Mouse (Mus musculus): ENCODE data around the gene Vmn2r84.
"Not testable (repeated sequence)": the region's sequence is repeated elsewhere in the genome, so short reads cannot be mapped to it uniquely, and the experiment has no call there.

Vmn2r84 gene

DNA sequence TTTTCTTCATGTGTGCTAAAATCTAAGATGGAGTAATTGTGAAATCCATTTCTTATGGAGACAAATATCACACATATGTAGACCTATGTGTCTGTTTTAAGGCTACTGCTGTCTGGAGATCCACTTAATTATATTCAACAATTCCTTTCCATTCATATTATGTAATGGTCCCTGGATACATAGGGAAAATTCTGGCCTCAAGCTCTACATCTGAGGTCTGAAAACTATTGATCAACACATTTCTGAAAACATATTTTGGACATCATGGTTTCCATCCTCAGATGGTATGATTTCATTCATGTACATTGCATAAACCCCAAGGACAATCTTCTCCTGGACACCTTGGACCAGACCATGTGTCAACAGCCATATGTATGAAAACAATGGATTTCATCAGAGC lies at the start of gene Vmn2r84:
Gene Vmn2r84, minus strand, starts transcription at position 101 of the 400 bp plus-strand sequence.
- no peak for DNase-seq (ENCODE audit: low spot score)

GRCm38 (mm10) chr10:130434185-130434898 lies 40.2 kb upstream of the Vmn2r84 start:
- DNase-seq (ENCODE audit: low spot score), result not testable (repeated sequence)

GRCm38 (mm10) chr10:130429603-130430002 lies 35.5 kb upstream of the Vmn2r84 start, which contains the start of gene Vmn2r85:
Gene Vmn2r85, minus strand, starts transcription at chr10:130429703.
- not testable (repeated sequence) for DNase-seq (ENCODE audit: low spot score)

DNA sequence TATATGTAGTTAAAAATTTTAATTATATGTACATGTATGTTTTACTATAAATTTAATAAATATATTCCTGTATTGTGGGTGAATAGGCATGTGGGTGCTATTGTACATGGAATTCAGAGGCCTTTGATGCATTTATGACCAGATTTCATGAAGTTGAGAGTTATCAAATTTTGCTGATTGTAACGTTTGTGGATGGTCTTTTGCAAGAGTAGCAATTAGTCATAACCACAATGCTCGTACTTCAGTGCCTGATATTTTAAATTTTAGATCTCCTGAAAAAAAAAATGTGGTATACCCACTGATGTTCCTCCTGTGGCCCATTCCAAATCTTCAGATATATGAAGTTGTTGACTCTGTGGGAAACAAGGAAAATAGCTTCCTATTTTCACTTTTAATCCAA lies 28.2 kb upstream of the Vmn2r84 start:
- DNase-seq (ENCODE audit: low spot score), result not testable (repeated sequence)

DNA sequence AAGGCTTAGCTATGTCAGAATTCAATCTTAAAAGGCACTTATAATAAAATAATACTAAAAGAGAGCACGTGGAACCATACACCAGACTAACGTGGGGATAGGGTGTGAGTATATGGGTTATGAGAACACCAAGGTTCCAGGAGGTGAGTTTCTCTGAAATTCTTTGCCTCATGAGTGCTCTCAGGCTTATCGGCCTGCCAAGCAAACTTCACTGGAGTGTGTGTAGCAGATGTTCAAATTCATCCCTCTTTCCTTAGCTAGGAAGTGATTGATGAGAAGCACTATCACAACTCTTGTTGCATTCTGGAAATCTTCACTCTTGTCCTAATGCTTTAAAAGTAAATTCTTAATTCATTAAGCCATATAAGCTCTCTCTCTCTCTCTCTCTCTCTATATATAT lies 26.3 kb upstream of the Vmn2r84 start:
- DNase-seq (ENCODE audit: low spot score), result no peak

DNA sequence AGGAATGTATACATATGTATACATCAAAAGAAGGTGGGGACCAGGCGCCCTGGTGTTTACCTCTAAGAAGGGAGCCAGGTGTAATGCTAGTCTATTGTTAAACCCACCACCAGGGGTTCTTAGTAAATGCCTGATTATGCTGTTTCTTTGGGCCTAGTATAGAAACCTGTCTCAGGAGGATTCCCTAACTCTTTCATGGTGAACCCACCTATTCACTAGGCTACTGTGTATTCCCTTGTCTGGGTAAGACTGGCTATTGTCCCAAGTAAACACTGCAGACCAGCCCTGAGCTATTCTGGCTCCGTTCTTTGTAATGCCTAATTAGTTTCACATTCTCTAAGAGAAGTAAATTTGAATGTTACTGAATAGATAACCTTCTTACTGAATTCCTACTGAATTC lies 25.8 kb upstream of the Vmn2r84 start:
- DNase-seq (ENCODE audit: low spot score), result not testable (repeated sequence)

- not testable (repeated sequence) for DNase-seq (ENCODE audit: low spot score)
Observed at GRCm38 (mm10) chr10:130416352-130416751, 22.2 kb upstream of the Vmn2r84 start.

GRCm38 (mm10) chr10:130412167-130412698 lies 18.1 kb upstream of the Vmn2r84 start:
- not testable (repeated sequence) for DNase-seq (ENCODE audit: low spot score)

DNA sequence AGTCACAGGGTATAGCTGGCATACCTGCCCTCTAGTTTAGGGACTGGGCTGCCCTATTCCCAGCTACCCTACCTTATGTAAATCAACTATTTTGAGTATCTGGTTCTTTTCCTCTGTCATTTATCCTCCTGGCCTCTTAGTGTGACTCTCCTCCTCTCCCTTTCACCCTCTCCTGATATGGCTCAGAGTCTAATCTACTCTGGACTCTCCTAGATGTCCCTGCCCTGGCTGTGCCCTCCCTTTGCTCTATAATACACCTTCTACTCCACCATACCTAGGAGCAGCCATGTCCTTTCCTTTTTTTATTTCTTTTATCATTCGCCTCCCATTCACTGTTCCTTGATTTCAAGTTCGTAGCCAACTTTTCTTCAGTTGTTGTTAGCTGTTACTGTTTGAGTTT lies 19.0 kb downstream of the Vmn2r84 start:
- DNase-seq (ENCODE audit: low spot score), result no peak

DNA sequence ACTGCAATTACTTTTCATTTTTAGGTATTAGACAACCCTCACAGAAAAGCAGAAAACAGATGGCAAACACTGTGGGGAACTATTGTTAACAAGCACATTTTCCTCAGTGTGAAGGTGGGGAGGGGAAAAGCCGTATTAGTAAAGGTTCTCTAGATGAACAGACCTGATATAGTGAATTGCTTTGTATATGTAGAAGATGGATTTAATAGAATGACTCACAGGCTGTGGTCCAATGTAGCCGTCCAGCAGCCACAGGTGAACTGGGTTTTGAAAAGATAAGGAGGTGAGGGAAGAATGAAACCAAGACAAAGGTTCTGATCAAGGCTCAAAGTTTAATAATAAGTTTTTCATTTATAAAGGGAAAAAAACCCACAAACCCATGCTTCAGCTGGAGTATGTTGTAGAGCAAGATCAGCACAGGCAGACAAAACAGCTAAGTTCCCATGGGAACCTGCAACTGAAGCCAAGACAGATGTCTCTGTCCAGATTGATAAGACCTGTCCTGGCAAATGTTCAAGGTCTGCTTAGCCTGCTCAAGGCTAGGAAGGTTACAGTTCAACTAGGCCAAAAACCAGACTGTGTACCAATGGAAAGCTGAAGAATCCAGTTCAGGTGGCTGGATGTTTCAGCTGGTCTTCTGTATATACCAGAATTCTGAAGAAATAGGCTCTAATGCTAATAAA lies 21.5 kb downstream of the Vmn2r84 start:
- no peak for DNase-seq (ENCODE audit: low spot score)

DNA sequence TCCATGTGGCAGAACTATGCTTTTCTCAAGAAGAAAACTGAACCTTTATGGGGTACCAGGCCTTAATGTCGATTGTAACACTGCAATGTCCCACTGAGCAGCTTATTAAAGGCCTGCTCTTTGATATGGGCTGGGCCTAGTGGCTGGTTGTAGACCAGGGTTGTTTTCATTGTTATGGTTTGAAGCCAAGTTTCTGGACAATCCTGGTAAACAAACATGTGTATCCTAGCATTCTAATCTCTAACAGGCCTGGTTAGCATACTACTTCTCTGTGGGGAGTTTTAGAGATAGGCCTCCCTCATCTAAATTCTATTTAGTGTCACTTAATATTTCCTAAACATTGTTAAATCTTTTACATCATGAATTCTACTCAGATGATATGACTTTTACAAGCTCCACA lies 22.5 kb downstream of the Vmn2r84 start:
- no peak for DNase-seq (ENCODE audit: low spot score)

- DNase-seq (ENCODE audit: low spot score), result no peak
Observed at GRCm38 (mm10) chr10:130370005-130370682, 24.0 kb downstream of the Vmn2r84 start.

- DNase-seq (ENCODE audit: low spot score), result no peak
Observed at GRCm38 (mm10) chr10:130368384-130368783, 25.7 kb downstream of the Vmn2r84 start.

- DNase-seq (ENCODE audit: low spot score), result no peak
Observed at GRCm38 (mm10) chr10:130364766-130365165, 29.4 kb downstream of the Vmn2r84 start.

- DNase-seq (ENCODE audit: low spot score), result no peak
Observed at GRCm38 (mm10) chr10:130363438-130364164, 30.5 kb downstream of the Vmn2r84 start.

GRCm38 (mm10) chr10:130344056-130344455 lies 50.1 kb downstream of the Vmn2r84 start:
- DNase-seq (ENCODE audit: low spot score), result no peak

DNA sequence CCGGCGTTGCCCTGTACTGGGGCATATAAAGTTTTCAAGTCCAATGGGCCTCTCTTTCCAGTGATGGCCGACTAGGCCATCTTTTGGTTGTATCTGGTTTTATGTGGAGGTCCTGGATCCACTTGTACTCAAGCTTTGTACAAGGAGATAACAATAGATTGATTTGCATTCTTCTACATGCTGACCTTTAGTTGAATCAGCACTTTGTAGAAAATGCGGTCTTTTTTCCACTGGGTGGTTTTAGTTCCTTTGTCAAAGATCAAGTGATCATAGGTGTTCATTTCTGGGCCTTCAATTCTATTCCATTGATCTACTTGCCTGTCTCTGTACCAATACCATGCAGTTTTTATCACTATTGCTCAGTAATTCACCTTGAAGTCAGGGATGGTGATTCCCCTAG lies 54.1 kb downstream of the Vmn2r84 start:
- not testable (repeated sequence) for DNase-seq (ENCODE audit: low spot score)

DNA sequence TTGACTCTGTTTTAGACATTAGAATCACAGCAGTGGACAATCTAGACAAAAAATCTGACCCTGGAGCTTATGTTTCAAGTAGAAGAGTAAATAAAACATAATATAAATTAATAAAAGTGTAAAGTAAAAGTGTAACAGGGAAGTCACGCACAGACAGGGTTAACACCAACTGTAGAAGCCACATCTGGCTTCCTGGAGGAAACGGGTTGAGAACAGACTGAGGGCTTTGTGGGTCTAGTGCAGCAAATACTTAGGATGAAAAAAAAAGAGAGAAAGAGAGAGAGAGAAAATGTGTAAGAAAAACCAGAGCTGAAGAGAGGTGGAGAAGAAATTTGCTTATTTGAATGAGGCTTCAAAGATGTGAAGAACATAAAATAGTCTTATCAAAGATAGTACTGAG lies 56.6 kb downstream of the Vmn2r84 start:
- no peak for DNase-seq (ENCODE audit: low spot score)

DNA sequence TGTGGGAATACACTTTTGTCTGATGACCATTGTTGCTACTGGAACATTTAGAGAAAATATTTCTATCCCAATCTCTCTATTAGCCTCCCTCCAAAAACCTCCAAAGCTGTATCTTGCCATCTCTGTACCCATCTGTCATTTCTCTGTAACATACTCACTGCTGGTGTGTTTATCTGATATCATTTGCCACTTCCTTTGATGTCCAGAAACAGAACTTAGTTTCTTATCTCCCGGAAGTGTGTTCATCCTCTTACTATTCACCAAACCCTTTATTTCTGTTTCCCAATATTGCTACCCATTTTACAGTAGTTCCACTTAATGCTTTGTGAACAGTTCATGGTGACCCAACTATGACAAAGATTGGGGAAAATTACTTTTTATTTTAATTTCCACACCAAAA lies 57.7 kb downstream of the Vmn2r84 start:
- no peak for DNase-seq (ENCODE audit: low spot score)

DNA sequence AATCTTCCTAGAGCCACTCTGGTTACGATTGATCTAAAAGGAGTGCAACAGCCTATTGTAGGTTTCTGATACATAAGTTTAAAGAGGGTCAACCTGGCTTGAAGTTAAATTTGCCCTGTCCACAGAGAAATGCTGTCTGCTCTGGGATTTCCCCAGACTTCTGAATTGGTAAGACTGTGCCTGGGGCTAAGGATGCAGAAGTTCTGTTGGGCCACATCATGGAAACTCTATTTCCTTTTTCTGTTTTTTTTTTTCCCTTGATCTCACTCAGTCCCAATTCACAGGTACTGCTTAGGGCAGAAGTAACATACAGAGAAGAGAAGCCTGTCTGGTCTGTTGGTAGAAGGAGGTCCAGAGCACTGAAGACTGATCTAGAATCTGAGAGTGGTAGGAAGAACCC lies 63.4 kb downstream of the Vmn2r84 start:
- no peak for DNase-seq (ENCODE audit: low spot score)

Measured in ovary, postnatal 14 days (tissue).